Mouse (Mus musculus) hindbrain, postnatal 0 days (tissue): ENCODE results near the gene Sema3a. TPM values are rescaled to one million over a fixed set of nuclear protein-coding genes. Genes with fewer than 3 reads are reported as not detected.
"Not testable (repeated sequence)": the region's sequence is repeated elsewhere in the genome, so short reads cannot be mapped to it uniquely, and the experiment has no call there.

Experiments used
- ATAC-seq: fragments of 200-750 bp; cut with Nextera tagmentation; 2 replicates; pipeline ENCODE4 v1.8.0; 2017; ENCODE audit warnings: mild to moderate bottlenecking, moderate TSS enrichment, moderate library complexity
- DNase-seq: peaks from one replicate; pipeline ENCODE4 v3.0.0-alpha.2; 2015; ENCODE audit warnings: low spot score
- H3K27ac ChIP-seq: fragments of 300-500 bp; sonication (generic); 2 replicates; pipeline ENCODE4 v1.5.1; 2014; ENCODE audit warnings: mild to moderate bottlenecking
- H3K27me3 ChIP-seq: fragments of 300-500 bp; sonication (generic); 2 replicates; pipeline ENCODE4 v1.6.1; 2014; ENCODE audit warnings: low read length, mixed read lengths; ENCODE audit not compliant: insufficient read depth
- H3K36me3 ChIP-seq: fragments of 300-500 bp; sonication (generic); 2 replicates; pipeline ENCODE4 v1.6.1; 2014; ENCODE audit warnings: low read length, mixed read lengths; ENCODE audit not compliant: insufficient read depth
- H3K4me1 ChIP-seq: fragments of 300-500 bp; sonication (generic); 2 replicates; pipeline ENCODE4 v1.6.1; 2014; ENCODE audit warnings: antibody characterized with exemption, low read length, mixed read lengths; ENCODE audit not compliant: insufficient read depth
- H3K4me2 ChIP-seq: fragments of 300-500 bp; sonication (generic); 2 replicates; pipeline ENCODE4 v1.6.1; 2014; ENCODE audit warnings: low read depth, mild to moderate bottlenecking, low read length, moderate library complexity, mixed read lengths
- H3K4me3 ChIP-seq: fragments of 300-500 bp; sonication (generic); 2 replicates; pipeline ENCODE4 v1.5.1; 2014; ENCODE audit warnings: low read length
- H3K9ac ChIP-seq: fragments of 300-500 bp; sonication (generic); replicated peaks from 2 replicates; pipeline ENCODE4 v1.6.1; 2014; ENCODE audit warnings: mild to moderate bottlenecking, low read length, moderate library complexity, mixed read lengths
- H3K9me3 ChIP-seq: fragments of 300-500 bp; sonication (generic); 2 replicates; pipeline ENCODE4 v1.6.1; 2016; ENCODE audit warnings: low read length, mixed read lengths
- CTCF ChIP-seq: IDR thresholded peaks from 2 replicates; pipeline ENCODE4 v1.5.1; 2016; ENCODE audit warnings: antibody characterized with exemption, control low read depth, low read depth
- WGBS: fragments of 180-500 bp; shearing (Covaris S2); extraction: QIAGEN DNeasy Blood & Tissue Kit; methylation state at CpG from one replicate; pipeline ENCODE4 v1.1.7; 2014; 5-methylcytosine and 5-hydroxymethylcytosine counted together
- polyA plus RNA-seq: library from polyadenylated mRNA; unstranded; fragments of >200 nt; fragmentation: Nextera tagmentation; extraction: Ambion mirVana; gene quantifications from 2 replicates; pipeline ENCODE4 v1.2.1, GENCODE M21; 2015
- total RNA-seq: library from RNA; depleted of rRNA; stranded (reverse); fragments of >200 nt; gene quantifications from 2 replicates; pipeline ENCODE4 v1.2.3, GENCODE M21; 2014

Sema3a gene
- total and polyA plus RNA-seq, 2 experiments from 2014 or later = 16.3 to 32.3 TPM

GRCm38 (mm10) chr5:13611631-13612030, 486.4 kb downstream of the Sema3a start:
- DNase-seq (no peak), ATAC-seq (no peak)
- Histone ChIP-seq H3K4me2 (no peak overlapping the region), H3K4me1 (no peaks in the 10 kb centered on the region), H3K27me3 (no peaks in the 10 kb centered on the region), H3K4me3 (no peak overlapping the region), H3K9me3 (no peaks in the 10 kb centered on the region), H3K9ac (no peak overlapping the region), H3K36me3 (no peaks in the 10 kb centered on the region), H3K27ac (no peak overlapping the region)
- WGBS = 47% methylated on average over 1 of the region's 1 CpGs
- no peak for TF ChIP-seq CTCF

GRCm38 (mm10) chr5:13612088-13612487, 486.9 kb downstream of the Sema3a start:
- H3K9me3 ChIP-seq = no peaks in the 10 kb centered on the region
- 61% methylated on average over 2 of the region's 2 CpGs for WGBS
- H3K9ac ChIP-seq = no peak overlapping the region
- no peaks in the 10 kb centered on the region for H3K4me1 ChIP-seq
- no peaks in the 10 kb centered on the region for H3K36me3 ChIP-seq
- H3K4me2 ChIP-seq = no peak overlapping the region
- H3K4me3 ChIP-seq = no peak overlapping the region
- DNase-seq (no peak), ATAC-seq (no peak)
- no peaks in the 10 kb centered on the region for H3K27me3 ChIP-seq
- TF ChIP-seq CTCF = no peak
- H3K27ac ChIP-seq = no peak overlapping the region

GRCm38 (mm10) chr5:13614575-13614974, 489.4 kb downstream of the Sema3a start:
- H3K36me3 ChIP-seq, H3K4me1 ChIP-seq, H3K9me3 ChIP-seq, DNase-seq, H3K27ac ChIP-seq, H3K4me2 ChIP-seq, ATAC-seq, H3K27me3 ChIP-seq, H3K9ac ChIP-seq, H3K4me3 ChIP-seq: not testable (repeated sequence)
- WGBS = 81% methylated on average over 7 of the region's 7 CpGs

- ATAC-seq = no peak
- H3K4me3 ChIP-seq = no peak overlapping the region
- TF ChIP-seq CTCF = no peak
- H3K36me3 ChIP-seq = no peaks in the 10 kb centered on the region
- H3K9me3 ChIP-seq = no peaks in the 10 kb centered on the region
- no peak for DNase-seq
- WGBS = 92% methylated on average over 2 of the region's 2 CpGs
- no peaks in the 10 kb centered on the region for H3K27me3 ChIP-seq
- no peak overlapping the region for H3K9ac ChIP-seq
- H3K4me1 ChIP-seq = no peaks in the 10 kb centered on the region
- H3K27ac ChIP-seq = no peak overlapping the region
- no peak overlapping the region for H3K4me2 ChIP-seq
Observed at GRCm38 (mm10) chr5:13615907-13616306, 490.7 kb downstream of the Sema3a start.

GRCm38 (mm10) chr5:13622578-13622977, 497.4 kb downstream of the Sema3a start:
- no peak overlapping the region for H3K9ac ChIP-seq

GRCm38 (mm10) chr5:13624754-13625153, 499.5 kb downstream of the Sema3a start:
- no peak for TF ChIP-seq CTCF
- no peak overlapping the region for H3K4me2 ChIP-seq
- H3K27me3 ChIP-seq = no peaks in the 10 kb centered on the region
- no peaks in the 10 kb centered on the region for H3K4me1 ChIP-seq
- DNase-seq (peak; percentile 54), ATAC-seq (peak; percentile 70)
- 24% methylated on average over 5 of the region's 5 CpGs for WGBS
- no peaks in the 10 kb centered on the region for H3K36me3 ChIP-seq
- H3K4me3 ChIP-seq = no peak overlapping the region
- no peak overlapping the region for H3K27ac ChIP-seq
- H3K9me3 ChIP-seq = no peaks in the 10 kb centered on the region
- no peak overlapping the region for H3K9ac ChIP-seq

More at GRCm38 (mm10) chr5:13622578-13622977, 497.4 kb downstream of the Sema3a start:
- H3K4me2 ChIP-seq = no peak overlapping the region
- no peak overlapping the region for H3K27ac ChIP-seq
- ATAC-seq (no peak), DNase-seq (peak; percentile 13)
- H3K36me3 ChIP-seq = no peaks in the 10 kb centered on the region
- H3K4me3 ChIP-seq = no peak overlapping the region
- WGBS = 65% methylated on average over 7 of the region's 7 CpGs
- H3K9me3 ChIP-seq = no peaks in the 10 kb centered on the region
- H3K4me1 ChIP-seq = no peaks in the 10 kb centered on the region
- no peak for TF ChIP-seq CTCF
- no peaks in the 10 kb centered on the region for H3K27me3 ChIP-seq

GRCm38 (mm10) chr5:13626093-13626492, 500.9 kb downstream of the Sema3a start:
- H3K4me2 ChIP-seq = no peak overlapping the region
- no peak for TF ChIP-seq CTCF
- H3K9me3 ChIP-seq = no peaks in the 10 kb centered on the region
- H3K27ac ChIP-seq = no peak overlapping the region
- no peak for DNase-seq
- no peaks in the 10 kb centered on the region for H3K4me1 ChIP-seq
- ATAC-seq = no peak
- 61% methylated on average over 5 of the region's 5 CpGs for WGBS
- no peak overlapping the region for H3K4me3 ChIP-seq
- H3K36me3 ChIP-seq = no peaks in the 10 kb centered on the region
- H3K27me3 ChIP-seq = no peaks in the 10 kb centered on the region
- H3K9ac ChIP-seq = no peak overlapping the region
